Comparison of ENCODE assay signal across 8 mouse cellular contexts in the genomic region with DNA sequence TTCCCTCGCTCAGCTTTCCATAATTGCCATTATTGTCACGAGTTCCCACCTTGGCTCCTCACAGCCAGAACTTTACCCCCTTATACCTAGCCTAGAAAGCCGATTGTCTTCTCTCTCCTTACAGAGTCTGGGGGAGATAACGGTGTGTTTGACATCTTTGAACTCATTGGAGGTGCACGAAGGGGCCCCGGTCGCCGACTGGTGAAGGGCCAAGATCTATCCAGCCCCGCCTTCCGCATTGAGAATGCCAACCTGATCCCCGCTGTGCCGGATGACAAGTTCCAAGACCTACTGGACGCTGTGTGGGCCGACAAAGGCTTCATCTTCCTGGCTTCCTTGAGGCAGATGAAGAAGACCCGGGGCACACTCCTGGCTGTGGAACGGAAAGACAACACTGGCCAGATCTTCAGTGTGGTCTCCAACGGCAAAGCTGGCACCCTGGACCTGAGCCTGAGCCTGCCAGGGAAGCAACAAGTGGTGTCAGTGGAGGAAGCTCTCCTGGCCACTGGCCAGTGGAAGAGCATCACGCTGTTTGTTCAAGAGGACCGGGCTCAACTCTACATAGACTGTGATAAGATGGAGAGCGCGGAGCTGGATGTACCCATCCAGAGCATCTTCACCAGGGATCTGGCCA. TPM values are rescaled to one million over a fixed set of nuclear protein-coding genes. Genes with fewer than 3 reads are reported as not detected.
DNase-seq lines count a peak whose midpoint lies in the region; ATAC-seq and TF ChIP-seq lines count a peak whose summit lies in the region.

No protein-coding gene starts in this region.

- ATAC-seq in heart, embryonic 15.5 days (replicated peaks; ENCODE audit: insufficient number of reproducible peaks, insufficient read depth, low FRiP score, low read depth) = no peak
- no peak for ATAC-seq in limb, embryonic 12.5 days (ENCODE audit: insufficient number of reproducible peaks, insufficient read depth, low FRiP score, low TSS enrichment, low read depth)
- ATAC-seq in neural tube, embryonic 13.5 days (ENCODE audit: low read depth) = no peak
- ATAC-seq in CD4-positive, CD25-positive, alpha-beta regulatory T cell, adult 4 months = no peak

- peak; percentile 20 for DNase-seq in gastrocnemius, adult 2 months
- no peak for DNase-seq in gastrocnemius, adult 18-20 months (ENCODE audit: low spot score)
- no peak for DNase-seq in retina, postnatal 1 day
- DNase-seq in B cell, adult 2 months = no peak

- H3K4me1 ChIP-seq in heart, embryonic 15.5 days (replicated peaks) = peaks cover 26% of the 10 kb centered on the region
- H3K4me1 ChIP-seq in limb, embryonic 12.5 days (replicated peaks) = peaks cover 58% of the 10 kb centered on the region
- H3K4me1 ChIP-seq in neural tube, embryonic 13.5 days (replicated peaks) = peaks cover 38% of the 10 kb centered on the region

- H3K9ac ChIP-seq in heart, embryonic 15.5 days = peak overlapping the region; percentile 57; the same call in 1 of the 2 replicates
- peak overlapping the region; percentile 72; the same call in 1 of the 2 replicates for H3K9ac ChIP-seq in limb, embryonic 12.5 days (replicated peaks)
- peak overlapping the region; percentile 69; the same call in 1 of the 2 replicates for H3K9ac ChIP-seq in neural tube, embryonic 13.5 days

- peak overlapping the region; percentile 78 for H3K4me3 ChIP-seq in gastrocnemius, adult 2 months
- peak overlapping the region; percentile 64 for H3K4me3 ChIP-seq in heart, embryonic 15.5 days
- peak overlapping the region; percentile 61 for H3K4me3 ChIP-seq in limb, embryonic 12.5 days (replicated peaks)
- H3K4me3 ChIP-seq in neural tube, embryonic 13.5 days = peak overlapping the region; percentile 47

- H3K27ac ChIP-seq in gastrocnemius, adult 2 months = peak overlapping the region; percentile 24
- H3K27ac ChIP-seq in heart, embryonic 15.5 days = no peak overlapping the region
- H3K27ac ChIP-seq in limb, embryonic 12.5 days = no peak overlapping the region
- H3K27ac ChIP-seq in neural tube, embryonic 13.5 days (replicated peaks) = no peak overlapping the region

- TF ChIP-seq CTCF in gastrocnemius, adult 2 months (IDR thresholded peaks at IDR 0.05) = no peak

- WGBS in heart, embryonic 15.5 days = 37% methylated on average over 21 of the region's 21 CpGs
- WGBS in limb, embryonic 12.5 days = 69% methylated on average over 21 of the region's 21 CpGs
- 71% methylated on average over 21 of the region's 21 CpGs for WGBS in neural tube, embryonic 13.5 days

- H3K36me3 ChIP-seq in heart, embryonic 15.5 days = no peaks in the 10 kb centered on the region
- peaks cover 40% of the 10 kb centered on the region for H3K36me3 ChIP-seq in limb, embryonic 12.5 days
- no peaks in the 10 kb centered on the region for H3K36me3 ChIP-seq in neural tube, embryonic 13.5 days

- no peaks in the 10 kb centered on the region for H3K9me3 ChIP-seq in heart, embryonic 15.5 days (replicated peaks)
- no peaks in the 10 kb centered on the region for H3K9me3 ChIP-seq in limb, embryonic 12.5 days
- no peaks in the 10 kb centered on the region for H3K9me3 ChIP-seq in neural tube, embryonic 13.5 days

- intact Hi-C loops in gastrocnemius, adult 2 months (cut with DNase I) = no loop called here

- peak overlapping the region; percentile 95 for H3K4me2 ChIP-seq in heart, embryonic 15.5 days
- peak overlapping the region; percentile 68 for H3K4me2 ChIP-seq in limb, embryonic 12.5 days
- peak overlapping the region; percentile 82 for H3K4me2 ChIP-seq in neural tube, embryonic 13.5 days

- no peaks in the 10 kb centered on the region for H3K27me3 ChIP-seq in heart, embryonic 15.5 days
- H3K27me3 ChIP-seq in limb, embryonic 12.5 days = peaks cover 16% of the 10 kb centered on the region
- H3K27me3 ChIP-seq in neural tube, embryonic 13.5 days = peaks cover 29% of the 10 kb centered on the region

RNA-seq across cellular contexts. Expression of gene Thbs1, which starts 1.3 kb away (rescaled TPM):
- 10 to 100 TPM in 1 of 2 experiments, 1 to 10 TPM in 1; 6.1 to 19.3 TPM for total RNA-seq in gastrocnemius, adult 2 months (2021)
- total RNA-seq in gastrocnemius, adult 18-20 months (2021) = 10 to 100 TPM in 1 of 2 experiments, 1 to 10 TPM in 1; 6.1 to 29.1 TPM
- polyA plus RNA-seq in heart, embryonic 15.5 days (2015; fragmentation: Nextera tagmentation; extraction: Ambion mirVana) = 32.2 and 37.7 TPM in 2 replicates
- polyA plus RNA-seq in limb, embryonic 12.5 days (2016; fragmentation: Nextera tagmentation; extraction: Ambion mirVana) = 56.8 and 71.9 TPM in 2 replicates
- polyA plus RNA-seq in neural tube, embryonic 13.5 days (2015; fragmentation: Nextera tagmentation; extraction: Ambion mirVana) = 6.6 and 11.0 TPM in 2 replicates
- under 1 TPM in 1 of 2 experiments, not detected in 1; 0.23 TPM for polyA plus RNA-seq in CD4-positive, CD25-positive, alpha-beta regulatory T cell, adult 4 months (2017; shearing (Covaris generic))
